Mouse (Mus musculus) left cerebral cortex, postnatal 14 days (tissue): Measurements from ENCODE around the gene Mrps14. TPM values are rescaled to one million over a fixed set of nuclear protein-coding genes. Genes with fewer than 3 reads are reported as not detected.

Experiments used
- total RNA-seq, 2 experiments: library from RNA; stranded (reverse); gene quantifications; 2 replicates each; pipeline ENCODE4 v1.2.3; 2021

Gene Mrps14
- total RNA-seq, 2 experiments from 2014 or later = 57.8 to 58.5 TPM

Other genes with a start within 250 kb of the Mrps14 start
- 1 to 10 TPM; 4.4 to 6.2 TPM for gene 4930523C07Rik, start 150.8 kb upstream of the Mrps14 start, total RNA-seq
- gene Tnn, start 41.6 kb upstream of the Mrps14 start, total RNA-seq = under 1 TPM; 0.32 to 0.33 TPM
- gene Cacybp, start 17.7 kb downstream of the Mrps14 start, total RNA-seq = 10 to 100 TPM; 85.4 to 97.1 TPM